ENCODE assay signal across 10 mouse cellular contexts in the genomic region with DNA sequence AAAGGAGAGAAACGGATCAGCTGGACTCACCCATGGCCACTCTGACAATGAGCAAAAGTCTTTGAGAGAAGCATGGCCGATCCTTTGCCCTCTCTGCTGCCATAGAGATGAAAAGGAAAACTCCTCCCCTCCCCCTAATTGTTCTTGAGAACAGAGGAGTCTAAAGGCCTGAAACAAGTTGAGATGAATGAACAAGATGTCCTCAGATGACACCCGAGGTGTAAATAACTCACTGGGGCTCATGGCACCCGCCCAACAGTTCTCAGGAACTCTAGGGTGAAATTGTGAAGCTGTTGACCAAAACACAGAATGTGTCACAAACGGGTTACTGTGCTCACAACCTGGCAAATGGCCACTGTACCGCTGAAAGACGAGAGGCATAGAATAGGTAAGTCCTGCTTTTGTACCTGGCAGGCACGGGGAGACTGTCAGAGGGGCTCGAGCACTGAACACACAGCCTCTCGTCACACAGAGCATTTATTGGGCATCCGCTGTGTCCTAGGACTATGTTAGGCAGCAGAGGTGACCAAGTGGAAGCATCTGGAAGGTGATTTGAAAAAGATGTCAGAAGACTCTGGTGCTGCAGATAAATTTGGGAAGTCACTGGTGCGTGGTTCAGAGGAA.
A peak's percentile ranks its signal among the peaks of the same experiment; 100 is the strongest.
DNase-seq lines count a peak whose midpoint lies in the region; ATAC-seq and TF ChIP-seq lines count a peak whose summit lies in the region.
"Had no signal": no experiment of that assay in that cellular context is flagged by ENCODE, and none has a peak within 500 bp of the region (broad histone marks: within the 10 kb centered on the region; RNA-seq: fewer than 3 reads in every experiment).

No protein-coding gene starts in this region.

- no peak overlapping the region for H3K4me3 ChIP-seq in heart, adult 2 months
- H3K4me3 ChIP-seq in heart, embryonic 12.5 days = no peak overlapping the region
- H3K4me3 ChIP-seq in liver, postnatal 0 days (ENCODE audit: low read depth, low read length) = no peak overlapping the region
- H3K4me3 ChIP-seq in liver, embryonic 11.5 days (ENCODE audit: low read depth, low read length) = no peak overlapping the region
- H3K4me3 ChIP-seq in forebrain, postnatal 0 days (ENCODE audit: low read depth, low read length) = no peak overlapping the region
- H3K4me3 ChIP-seq: neural tube, embryonic 12.5 days had no signal

- WGBS in heart, adult 2 months = 58% methylated on average over 12 of the region's 12 CpGs
- WGBS in heart, embryonic 12.5 days = 64% methylated on average over 12 of the region's 12 CpGs
- WGBS in liver, postnatal 0 days (ENCODE audit: insufficient replicate concordance) = 70% methylated on average over 12 of the region's 12 CpGs
- WGBS in liver, embryonic 11.5 days = 71% methylated on average over 12 of the region's 12 CpGs
- WGBS in forebrain, postnatal 0 days = 33% methylated on average over 12 of the region's 12 CpGs

- ATAC-seq in heart, embryonic 12.5 days (ENCODE audit: insufficient number of reproducible peaks, low FRiP score) = no peak
- no peak for ATAC-seq in liver, postnatal 0 days
- no peak for ATAC-seq in liver, embryonic 11.5 days (replicated peaks; ENCODE audit: low FRiP score)
- no peak for ATAC-seq in forebrain, postnatal 0 days
- ATAC-seq: intestine, postnatal 0 days had no signal

- no peak overlapping the region for H3K9ac ChIP-seq in heart, adult 2 months (ENCODE audit: low read depth, low read length)
- no peak overlapping the region for H3K9ac ChIP-seq in heart, embryonic 12.5 days
- no peak overlapping the region for H3K9ac ChIP-seq in liver, postnatal 0 days (replicated peaks)
- H3K9ac ChIP-seq in liver, embryonic 11.5 days (ENCODE audit: low read depth, low read length) = no peak overlapping the region
- no peak overlapping the region for H3K9ac ChIP-seq in forebrain, postnatal 0 days
- H3K9ac ChIP-seq: neural tube, embryonic 12.5 days had no signal

- peaks cover 13% of the 10 kb centered on the region for H3K4me1 ChIP-seq in heart, adult 2 months (ENCODE audit: control insufficient read depth, insufficient read depth, low read length)
- peaks cover 22% of the 10 kb centered on the region for H3K4me1 ChIP-seq in heart, embryonic 12.5 days (replicated peaks)
- H3K4me1 ChIP-seq in liver, postnatal 0 days (ENCODE audit: insufficient read depth) = no peaks in the 10 kb centered on the region
- peaks cover 4% of the 10 kb centered on the region; the same call in 1 of the 2 replicates for H3K4me1 ChIP-seq in liver, embryonic 11.5 days (replicated peaks; ENCODE audit: control insufficient read depth, insufficient read depth, low read length)
- H3K4me1 ChIP-seq in forebrain, postnatal 0 days (ENCODE audit: insufficient read depth) = peaks cover 6% of the 10 kb centered on the region; the same call in 1 of the 2 replicates

- H3K27me3 ChIP-seq in heart, adult 2 months (ENCODE audit: control insufficient read depth, insufficient read depth, low read length) = no peaks in the 10 kb centered on the region
- H3K27me3 ChIP-seq in heart, embryonic 12.5 days (replicated peaks) = peaks cover 26% of the 10 kb centered on the region
- no peaks in the 10 kb centered on the region for H3K27me3 ChIP-seq in liver, postnatal 0 days (ENCODE audit: insufficient read depth, low read length)
- peaks cover 2% of the 10 kb centered on the region; the same call in 1 of the 2 replicates for H3K27me3 ChIP-seq in liver, embryonic 11.5 days (replicated peaks; ENCODE audit: control insufficient read depth, insufficient read depth, low read length)
- no peaks in the 10 kb centered on the region for H3K27me3 ChIP-seq in forebrain, postnatal 0 days (ENCODE audit: insufficient read depth, low read length)
- H3K27me3 ChIP-seq: neural tube, embryonic 12.5 days had no signal

- TF ChIP-seq CTCF in heart, adult 2 months (IDR thresholded peaks at IDR 0.05) = no peak
- TF ChIP-seq CTCF in liver, postnatal 0 days (IDR thresholded peaks at IDR 0.05; ENCODE audit: low read depth) = no peak
- no peak for TF ChIP-seq CTCF in forebrain, postnatal 0 days (IDR thresholded peaks at IDR 0.05; ENCODE audit: low read depth)

- TF ChIP-seq POLR2A in heart, adult 2 months (IDR thresholded peaks at IDR 0.05; ENCODE audit: insufficient read depth, low read depth, low read length) = no peak

- intact Hi-C loops in heart, adult 2 months (cut with DNase I) = loop anchor here (5.0 kb wide), 1 partner anchor 239 kb away; no protein-coding TSS in a partner anchor

- no peaks in the 10 kb centered on the region for H3K79me2 ChIP-seq in heart, adult 2 months (replicated peaks; ENCODE audit: control insufficient read depth, insufficient read depth, low read length)

- H3K4me2 ChIP-seq in heart, embryonic 12.5 days = no peak overlapping the region
- H3K4me2 ChIP-seq in liver, postnatal 0 days (ENCODE audit: low read depth, low read length) = no peak overlapping the region
- no peak overlapping the region for H3K4me2 ChIP-seq in liver, embryonic 11.5 days
- no peak overlapping the region for H3K4me2 ChIP-seq in forebrain, postnatal 0 days (ENCODE audit: low read depth)
- H3K4me2 ChIP-seq: neural tube, embryonic 12.5 days had no signal

- H3K36me3 ChIP-seq in heart, adult 2 months (ENCODE audit: control insufficient read depth, insufficient read depth, low read length) = peaks cover 3% of the 10 kb centered on the region
- no peaks in the 10 kb centered on the region for H3K36me3 ChIP-seq in heart, embryonic 12.5 days
- H3K36me3 ChIP-seq in liver, postnatal 0 days (replicated peaks; ENCODE audit: insufficient read depth, low read length) = no peaks in the 10 kb centered on the region
- no peaks in the 10 kb centered on the region for H3K36me3 ChIP-seq in liver, embryonic 11.5 days (ENCODE audit: control insufficient read depth, insufficient read depth, low read length)
- H3K36me3 ChIP-seq in forebrain, postnatal 0 days (ENCODE audit: insufficient read depth) = no peaks in the 10 kb centered on the region
- H3K36me3 ChIP-seq: neural tube, embryonic 12.5 days had no signal

- H3K9me3 ChIP-seq in heart, embryonic 12.5 days (replicated peaks) = no peaks in the 10 kb centered on the region
- no peaks in the 10 kb centered on the region for H3K9me3 ChIP-seq in liver, postnatal 0 days (ENCODE audit: low read length)
- H3K9me3 ChIP-seq in liver, embryonic 11.5 days (ENCODE audit: control insufficient read depth, low read length) = no peaks in the 10 kb centered on the region
- no peaks in the 10 kb centered on the region for H3K9me3 ChIP-seq in forebrain, postnatal 0 days (ENCODE audit: low read length)
- H3K9me3 ChIP-seq: neural tube, embryonic 12.5 days had no signal

- peak; percentile 29 to 30 for DNase-seq in heart, adult 2 months
- DNase-seq in liver, postnatal 0 days = peak; percentile 22
- DNase-seq in liver, embryonic 11.5 days (ENCODE audit: low spot score) = no peak
- peak; percentile 63 to 69 for DNase-seq in cerebellum, postnatal 14 days
- DNase-seq in kidney, adult 9 months = peak; percentile 82
- no peak for DNase-seq in adrenal gland, adult 8-10 months
- no peak for DNase-seq in forebrain, postnatal 0 days

- no peak for TF ChIP-seq EP300 in heart, adult 2 months (IDR thresholded peaks at IDR 0.05; ENCODE audit: insufficient read depth, low read depth, low read length)
- no peak for TF ChIP-seq EP300 in liver, postnatal 0 days (IDR thresholded peaks at IDR 0.05; ENCODE audit: low read depth)

- H3K27ac ChIP-seq in heart, adult 2 months = no peak overlapping the region
- H3K27ac ChIP-seq in heart, embryonic 12.5 days (ENCODE audit: poor library complexity, severe bottlenecking) = no peak overlapping the region
- H3K27ac ChIP-seq in liver, postnatal 0 days (ENCODE audit: low read depth) = no peak overlapping the region
- H3K27ac ChIP-seq in liver, embryonic 11.5 days (ENCODE audit: low read depth, low read length) = no peak overlapping the region
- H3K27ac ChIP-seq in forebrain, postnatal 0 days (ENCODE audit: low read depth, low read length) = no peak overlapping the region
- H3K27ac ChIP-seq: neural tube, embryonic 12.5 days had no signal

Comparison
In these comparisons a context has a peak if more than half of its experiments do, and no peak if none do; other contexts are left out.
1. DNase-seq: peak in heart, adult 2 months (2 of 2), liver, postnatal 0 days (single experiment), cerebellum, postnatal 14 days (2 of 2) and kidney, adult 9 months (single experiment); none in liver, embryonic 11.5 days (single experiment), adrenal gland, adult 8-10 months (single experiment) and forebrain, postnatal 0 days (single experiment).